Mouse (Mus musculus): ENCODE results near the gene Fam234a. TPM values are rescaled to one million over a fixed set of nuclear protein-coding genes. Genes with fewer than 3 reads are reported as not detected.
A peak's percentile ranks its signal among the peaks of the same experiment; 100 is the strongest.
"Not testable (repeated sequence)": the region's sequence is repeated elsewhere in the genome, so short reads cannot be mapped to it uniquely, and the experiment has no call there.

Fam234a gene
- polyA plus RNA-seq (2015; fragmentation: Nextera tagmentation; extraction: Ambion mirVana): 30.8 and 31.4 TPM in 2 replicates

GRCm38 (mm10) chr17:26244101-26244841 lies at the start of gene Fam234a:
TSS of gene Fam234a (minus strand) at chr17:26244242.
- Histone ChIP-seq H3K36me3 (no peaks in the 10 kb centered on the region), H3K9ac (peak within 1 kb of the TSS; percentile 88), H3K27me3 (0 out of 2 replicates have a peak, but pooled peaks cover 9% of the 10 kb centered on the region), H3K4me2 (peak within 1 kb of the TSS; percentile 84), H3K9me3 (no peaks in the 10 kb centered on the region), H3K4me3 (peak within 1 kb of the TSS; percentile 75), H3K27ac (peak within 1 kb of the TSS; percentile 85), H3K4me1 (replicated peaks) (peaks cover 23% of the 10 kb centered on the region)
- peak; percentile 98 for ATAC-seq (ENCODE audit: low FRiP score)
- WGBS: 7% methylated on average over 24 of the region's 33 CpGs

GRCm38 (mm10) chr17:26289475-26289874 lies 45.4 kb upstream of the Fam234a start:
- 88% methylated on average over 4 of the region's 4 CpGs for WGBS

DNA sequence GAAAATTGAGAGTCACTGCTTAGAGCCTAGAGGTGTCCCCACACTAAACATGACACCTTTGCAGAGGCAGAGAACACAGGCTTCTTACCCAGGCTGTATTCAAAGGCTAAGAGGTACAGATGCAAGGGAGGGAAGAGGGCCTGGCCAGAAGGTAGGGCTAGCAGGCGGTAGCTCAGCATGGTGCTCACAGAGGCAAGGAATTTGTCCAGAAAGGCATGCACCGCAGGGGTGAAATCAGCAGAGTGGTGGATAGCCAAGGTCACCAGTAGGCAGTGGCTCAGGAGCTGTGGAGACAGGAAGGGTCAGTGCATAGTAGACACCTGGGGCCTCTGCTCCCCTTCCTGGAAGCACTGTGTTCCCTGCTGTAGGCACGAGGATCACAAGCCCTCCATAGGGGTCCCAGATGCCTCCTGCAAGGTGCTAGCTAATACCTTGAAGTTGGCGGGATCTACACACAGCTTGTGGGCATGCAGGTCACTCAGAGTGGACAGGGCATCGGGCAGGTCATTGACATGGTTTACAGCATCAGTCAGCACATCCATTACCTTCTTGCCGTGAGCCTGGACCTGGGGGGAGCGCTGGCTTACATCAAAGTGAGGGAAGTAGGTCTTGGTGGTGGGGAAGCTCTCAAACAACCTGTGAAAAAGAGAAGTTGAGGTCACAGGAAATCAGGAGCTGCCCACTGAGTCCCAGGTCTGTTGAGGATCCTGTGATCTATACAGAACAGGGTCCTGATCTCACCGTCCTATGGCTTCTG lies 42.3 kb upstream of the Fam234a start:
- Histone ChIP-seq H3K27ac (no peak overlapping the region), H3K4me3 (no peak overlapping the region), H3K27me3 (no peaks in the 10 kb centered on the region), H3K4me2 (no peak overlapping the region), H3K36me3 (peaks cover 100% of the 10 kb centered on the region), H3K9me3 (peaks cover 6% of the 10 kb centered on the region), H3K9ac (no peak overlapping the region), H3K4me1 (replicated peaks) (no peaks in the 10 kb centered on the region)
- no peak for ATAC-seq (ENCODE audit: low FRiP score)
- WGBS: 89% methylated on average over 8 of the region's 8 CpGs

More at GRCm38 (mm10) chr17:26289475-26289874, 45.4 kb upstream of the Fam234a start:
- peaks cover 12% of the 10 kb centered on the region for H3K9me3 ChIP-seq
- peaks cover 76% of the 10 kb centered on the region for H3K36me3 ChIP-seq
- no peak for ATAC-seq (ENCODE audit: low FRiP score)
- no peak overlapping the region for H3K9ac ChIP-seq
- H3K27me3 ChIP-seq: no peaks in the 10 kb centered on the region
- H3K4me3 ChIP-seq: no peak overlapping the region
- H3K4me1 ChIP-seq (replicated peaks): no peaks in the 10 kb centered on the region
- no peak overlapping the region for H3K27ac ChIP-seq
- H3K4me2 ChIP-seq: no peak overlapping the region

- WGBS: 87% methylated on average over 4 of the region's 4 CpGs
These were observed 32.7 kb upstream of the Fam234a start for GRCm38 (mm10) chr17:26276711-26277110.

GRCm38 (mm10) chr17:26275933-26276332 lies 31.9 kb upstream of the Fam234a start:
- no peak overlapping the region for H3K27ac ChIP-seq
- no peaks in the 10 kb centered on the region for H3K9me3 ChIP-seq
- no peak overlapping the region for H3K9ac ChIP-seq
- H3K4me2 ChIP-seq: no peak overlapping the region
- ATAC-seq (ENCODE audit: low FRiP score): no peak
- no peak overlapping the region for H3K4me3 ChIP-seq
- H3K4me1 ChIP-seq (replicated peaks): no peaks in the 10 kb centered on the region
- H3K36me3 ChIP-seq: peaks cover 87% of the 10 kb centered on the region
- 94% methylated on average over 13 of the region's 13 CpGs for WGBS
- no peaks in the 10 kb centered on the region for H3K27me3 ChIP-seq

More at GRCm38 (mm10) chr17:26276711-26277110, 32.7 kb upstream of the Fam234a start:
- no peak overlapping the region for H3K4me2 ChIP-seq
- peaks cover 87% of the 10 kb centered on the region for H3K36me3 ChIP-seq
- no peak overlapping the region for H3K9ac ChIP-seq
- no peaks in the 10 kb centered on the region for H3K27me3 ChIP-seq
- no peak for ATAC-seq (ENCODE audit: low FRiP score)
- no peak overlapping the region for H3K4me3 ChIP-seq
- no peak overlapping the region for H3K27ac ChIP-seq
- no peaks in the 10 kb centered on the region for H3K9me3 ChIP-seq
- no peaks in the 10 kb centered on the region for H3K4me1 ChIP-seq (replicated peaks)

DNA sequence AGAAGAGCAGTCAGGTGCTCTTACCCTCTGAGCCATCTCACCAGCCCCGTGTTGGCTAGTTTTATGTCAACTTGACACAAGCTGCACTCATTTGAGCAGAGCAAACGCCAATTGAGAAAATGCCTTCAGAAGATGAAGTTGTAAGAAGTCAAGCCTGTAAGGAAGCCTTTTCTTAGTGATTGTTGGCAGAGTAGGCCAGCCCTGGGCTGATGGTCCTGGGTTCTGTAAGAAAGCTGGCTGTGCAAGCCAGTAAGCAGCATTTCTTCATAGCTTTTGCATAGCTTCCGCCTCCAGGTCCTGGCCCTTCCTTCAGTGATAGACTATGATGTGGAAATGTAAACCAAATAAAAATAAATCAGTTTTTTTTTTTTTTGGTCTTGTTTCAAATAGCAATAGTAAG lies 28.5 kb upstream of the Fam234a start:
- Histone ChIP-seq H3K27me3 (no peaks in the 10 kb centered on the region), H3K4me2 (no peak overlapping the region), H3K4me1 (replicated peaks) (no peaks in the 10 kb centered on the region), H3K9me3 (no peaks in the 10 kb centered on the region), H3K4me3 (no peak overlapping the region), H3K27ac (no peak overlapping the region), H3K9ac (no peak overlapping the region), H3K36me3 (peaks cover 82% of the 10 kb centered on the region)
- WGBS: 93% methylated on average over 3 of the region's 3 CpGs
- no peak for ATAC-seq (ENCODE audit: low FRiP score)

- H3K36me3 ChIP-seq: peaks cover 80% of the 10 kb centered on the region
- ATAC-seq (ENCODE audit: low FRiP score); H3K9me3 ChIP-seq; H3K27me3 ChIP-seq; H3K9ac ChIP-seq; H3K4me3 ChIP-seq; H3K4me2 ChIP-seq; H3K27ac ChIP-seq; H3K4me1 ChIP-seq (replicated peaks): not testable (repeated sequence)
- WGBS: 96% methylated on average over 10 of the region's 10 CpGs
These were observed 25.5 kb upstream of the Fam234a start for GRCm38 (mm10) chr17:26269577-26269976.

DNA sequence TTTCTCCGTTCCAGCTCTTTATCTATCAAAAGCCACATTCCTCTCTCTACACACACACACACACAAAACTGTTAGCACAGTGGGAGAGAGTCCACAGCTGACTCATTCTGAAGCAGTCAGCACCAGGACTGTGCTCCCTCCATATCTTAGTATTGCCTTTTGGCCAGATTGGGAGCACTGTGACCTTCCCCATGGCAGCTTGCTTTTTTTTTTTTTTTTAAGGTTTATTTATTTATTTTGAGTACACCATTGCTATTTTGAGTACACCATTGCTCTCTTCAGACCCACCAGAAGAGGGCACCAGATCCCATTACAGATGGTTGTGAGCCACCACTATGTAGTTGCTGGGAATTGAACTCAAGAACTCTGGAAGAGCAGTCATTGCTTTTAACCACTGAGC lies 24.8 kb upstream of the Fam234a start:
- Histone ChIP-seq H3K4me1 (replicated peaks) (no peaks in the 10 kb centered on the region), H3K4me2 (no peak overlapping the region), H3K27ac (no peak overlapping the region), H3K4me3 (no peak overlapping the region), H3K36me3 (peaks cover 82% of the 10 kb centered on the region), H3K27me3 (no peaks in the 10 kb centered on the region), H3K9ac (no peak overlapping the region), H3K9me3 (no peaks in the 10 kb centered on the region)
- WGBS: 95% methylated on average over 1 of the region's 1 CpGs
- no peak for ATAC-seq (ENCODE audit: low FRiP score)

DNA sequence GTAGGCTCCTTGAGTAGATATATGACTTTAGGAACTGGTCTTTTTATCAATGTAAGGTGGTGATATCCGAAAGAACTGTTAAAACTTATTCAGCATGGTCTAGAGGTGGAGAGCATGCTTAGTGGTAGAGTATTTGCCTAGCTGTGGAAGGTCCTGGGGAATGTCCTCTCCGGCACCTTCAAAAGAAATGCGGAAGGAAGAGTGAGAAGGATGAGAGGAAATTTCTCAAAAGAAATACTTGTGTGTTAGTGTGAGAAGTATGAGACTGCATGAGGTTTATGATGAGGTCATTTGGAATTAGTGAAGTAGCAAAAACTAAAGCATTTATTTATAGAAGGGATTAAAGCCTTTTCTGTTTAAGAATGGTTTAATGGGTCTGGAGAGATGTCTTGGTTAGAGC lies 18.3 kb upstream of the Fam234a start:
- no peak for ATAC-seq (ENCODE audit: low FRiP score)
- Histone ChIP-seq H3K4me1 (replicated peaks) (no peaks in the 10 kb centered on the region), H3K9ac (no peak overlapping the region), H3K9me3 (no peaks in the 10 kb centered on the region), H3K4me3 (no peak overlapping the region), H3K4me2 (no peak overlapping the region), H3K27ac (no peak overlapping the region), H3K36me3 (peaks cover 87% of the 10 kb centered on the region), H3K27me3 (no peaks in the 10 kb centered on the region)
- WGBS: 99% methylated on average over 3 of the region's 3 CpGs

- Histone ChIP-seq H3K4me2 (no peak overlapping the region), H3K4me3 (no peak overlapping the region), H3K36me3 (peaks cover 87% of the 10 kb centered on the region), H3K27ac (no peak overlapping the region), H3K9ac (no peak overlapping the region), H3K27me3 (no peaks in the 10 kb centered on the region), H3K9me3 (no peaks in the 10 kb centered on the region), H3K4me1 (replicated peaks) (no peaks in the 10 kb centered on the region)
- WGBS: 92% methylated on average over 4 of the region's 4 CpGs
- no peak for ATAC-seq (ENCODE audit: low FRiP score)
These were observed 17.8 kb upstream of the Fam234a start for GRCm38 (mm10) chr17:26261826-26262225.

DNA sequence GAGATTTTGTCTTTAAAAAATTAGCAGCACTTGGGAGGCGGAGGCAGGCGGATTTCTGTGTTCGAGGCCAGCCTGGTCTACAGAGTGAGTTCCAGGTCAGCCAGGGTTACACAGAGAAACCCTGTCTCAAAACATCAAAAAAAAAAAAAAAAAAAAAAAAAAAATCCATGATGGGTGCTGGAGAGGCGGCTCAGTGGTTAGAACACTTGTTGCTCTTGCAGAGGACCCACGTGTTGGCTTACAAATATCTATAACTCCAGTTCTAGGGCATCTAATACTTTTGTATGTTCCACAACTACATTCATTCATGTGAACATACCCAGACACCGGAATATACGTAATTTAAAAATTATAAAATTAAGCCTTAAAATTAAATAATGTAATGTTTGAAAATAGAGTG lies 11.3 kb upstream of the Fam234a start:
- Histone ChIP-seq H3K9ac (no peak overlapping the region), H3K4me2 (no peak overlapping the region), H3K4me1 (replicated peaks) (peaks cover 19% of the 10 kb centered on the region), H3K27ac (no peak overlapping the region), H3K4me3 (no peak overlapping the region), H3K9me3 (no peaks in the 10 kb centered on the region), H3K36me3 (peaks cover 40% of the 10 kb centered on the region), H3K27me3 (no peaks in the 10 kb centered on the region)
- 97% methylated on average over 7 of the region's 7 CpGs for WGBS
- ATAC-seq (ENCODE audit: low FRiP score): no peak

DNA sequence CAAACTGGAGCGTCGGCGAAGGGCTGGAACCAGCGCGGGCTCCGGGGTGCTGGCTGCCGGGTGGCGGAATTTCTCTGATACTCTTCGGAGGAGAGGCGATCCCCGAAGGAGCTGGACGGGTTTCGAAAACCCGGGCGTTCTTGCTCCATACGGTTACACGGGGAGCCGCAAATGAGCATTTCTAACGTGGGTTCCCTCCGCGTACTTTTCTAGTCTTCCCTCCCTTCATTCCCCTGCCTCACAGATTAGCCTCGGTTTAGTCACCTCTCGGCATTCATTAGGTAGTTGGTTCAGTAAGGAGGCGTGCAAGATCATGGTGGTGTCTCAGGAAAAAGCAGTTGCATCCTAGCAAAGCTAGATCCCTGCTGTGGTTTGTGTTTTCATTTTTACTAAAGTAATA lies 9.4 kb upstream of the Fam234a start:
- Histone ChIP-seq H3K9me3 (no peaks in the 10 kb centered on the region), H3K27ac (peak overlapping the region; percentile 98), H3K4me2 (peak overlapping the region; percentile 86), H3K4me3 (peak overlapping the region; percentile 97), H3K9ac (peak overlapping the region; percentile 97), H3K27me3 (0 out of 2 replicates have a peak, but pooled peaks cover 5% of the 10 kb centered on the region), H3K36me3 (peaks cover 23% of the 10 kb centered on the region), H3K4me1 (replicated peaks) (peaks cover 19% of the 10 kb centered on the region)
- ATAC-seq (ENCODE audit: low FRiP score): no peak
- under 1% methylated on average over 24 of the region's 24 CpGs for WGBS
